Mouse (Mus musculus): ENCODE data around the gene Spg7.

GRCm38 (mm10) chr8:123051458-123051857 is 11.3 kb upstream of the Spg7 start:
- no peak for TF ChIP-seq CTCF (IDR thresholded peaks at IDR 0.05)
- no peak for TF ChIP-seq POLR2A (IDR thresholded peaks at IDR 0.05; ENCODE audit: insufficient read depth, low read depth, low read length)

All from heart, adult 2 months (tissue).